Mouse (Mus musculus) intestine, embryonic 14.5 days (tissue): ENCODE data around the gene Pex11g. TPM values are rescaled to one million over a fixed set of nuclear protein-coding genes. Genes with fewer than 3 reads are reported as not detected.

Source experiments
- polyA plus RNA-seq: library from polyadenylated mRNA; unstranded; fragments of >200 nt; fragmentation: Nextera tagmentation; extraction: Ambion mirVana; gene quantifications from 2 replicates; pipeline ENCODE4 v1.2.1, GENCODE M21; 2014

Pex11g gene
- polyA plus RNA-seq, 1 experiment from 2014 or later = 5.1 TPM

Other genes starting within 250 kb of the Pex11g start
- gene Insr, start 188.1 kb downstream of the Pex11g start, polyA plus RNA-seq = 37.6 and 41.0 TPM in 2 replicates
- gene A430078G23Rik, start 114.3 kb downstream of the Pex11g start, polyA plus RNA-seq = 0.34 TPM in 1 of 2 replicates, not detected in the other
- 8.6 and 10.7 TPM in 2 replicates for gene Arhgef18, start 74.7 kb downstream of the Pex11g start, polyA plus RNA-seq
- gene Tex45, start 3.2 kb upstream of the Pex11g start, polyA plus RNA-seq = 0.12 TPM in 1 of 2 replicates, not detected in the other
- 20.6 and 22.7 TPM in 2 replicates for gene Zfp358, start 25.5 kb upstream of the Pex11g start, polyA plus RNA-seq
- 37.3 and 41.8 TPM in 2 replicates for gene Mcoln1, start 32.8 kb upstream of the Pex11g start, polyA plus RNA-seq
- gene Pnpla6, start 47.7 kb upstream of the Pex11g start, polyA plus RNA-seq = 25.7 and 26.7 TPM in 2 replicates
- 3.8 and 4.5 TPM in 2 replicates for gene C330021F23Rik, start 100.3 kb upstream of the Pex11g start, polyA plus RNA-seq
- gene Camsap3, start 119.6 kb upstream of the Pex11g start, polyA plus RNA-seq = 19.7 and 21.5 TPM in 2 replicates
- gene Xab2, start 153.6 kb upstream of the Pex11g start, polyA plus RNA-seq = 56.4 and 61.5 TPM in 2 replicates
- gene Pet100, start 153.9 kb upstream of the Pex11g start, polyA plus RNA-seq = 95.1 and 95.4 TPM in 2 replicates
- 0.12 TPM in 1 of 2 replicates, not detected in the other for gene Pcp2, start 157.9 kb upstream of the Pex11g start, polyA plus RNA-seq
- gene Stxbp2, start 163.3 kb upstream of the Pex11g start, polyA plus RNA-seq = 85.9 and 106 TPM in 2 replicates
- 0.22 TPM in 1 of 2 replicates, not detected in the other for gene Retn, start 188.1 kb upstream of the Pex11g start, polyA plus RNA-seq
- gene Mcemp1, start 198.1 kb upstream of the Pex11g start, polyA plus RNA-seq = 0.12 and 0.47 TPM in 2 replicates
- gene Fcor, start 204.7 kb upstream of the Pex11g start, polyA plus RNA-seq = 16.7 and 16.8 TPM in 2 replicates
- 34.0 TPM in 2 replicates for gene Trappc5, start 208.6 kb upstream of the Pex11g start, polyA plus RNA-seq
- 0.08 and 0.11 TPM in 2 replicates for gene Fcer2a, start 226.5 kb upstream of the Pex11g start, polyA plus RNA-seq